Mouse (Mus musculus) right cerebral cortex, postnatal 10 days (tissue): ENCODE measurements at regions not wholly inside any gene's neighbourhood (a gene's known extent, or its start where the extent isn't known, plus 50 kb on each side); places are given as distances from the start of the nearest gene placed in this dataset.

Experiments
- DNase-seq, 2 experiments: peaks; one replicate each; pipeline ENCODE4 v3.0.0; 2021; ENCODE audit warnings: low spot score in 2 of 2

DNA sequence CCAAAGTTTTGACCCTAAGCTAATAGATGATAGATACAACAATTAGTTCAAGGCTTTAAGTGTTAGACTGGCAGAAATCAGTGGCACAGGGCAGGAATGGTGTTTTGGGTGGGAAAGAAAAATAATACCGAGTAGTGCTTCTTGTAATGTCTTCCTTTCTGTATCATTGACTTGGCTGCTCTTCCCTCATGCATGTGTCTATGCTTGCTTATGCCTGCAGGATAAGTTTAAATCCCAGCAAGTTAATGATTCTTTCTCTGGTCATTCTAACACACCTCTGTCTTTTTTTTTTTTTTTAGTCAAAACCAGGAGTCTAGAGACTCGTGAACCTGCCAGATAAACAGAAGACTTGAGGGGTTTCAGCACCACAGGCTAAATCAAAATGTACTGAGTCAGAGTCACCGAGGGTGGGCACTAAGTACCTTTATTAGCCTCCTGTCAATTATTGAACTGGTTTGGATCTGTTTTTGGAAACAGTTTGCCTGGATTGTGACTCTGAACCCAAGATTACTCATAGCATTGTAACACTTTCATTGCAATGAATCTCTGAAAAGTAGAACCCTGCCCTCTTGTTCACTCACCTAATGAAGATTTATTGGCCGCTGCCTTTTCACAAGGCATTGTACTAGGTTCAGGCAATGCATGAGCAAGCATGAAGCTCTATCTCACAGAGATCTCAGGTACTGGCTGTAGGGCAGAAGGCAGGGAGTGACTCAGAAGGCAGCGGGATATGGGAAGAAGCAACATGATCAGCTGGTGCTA is 374.8 kb upstream of the A1bg start:
- no peak for DNase-seq

GRCm38 (mm10) chr15:61294616-61295015 is 371.8 kb upstream of the A1bg start:
- no peak for DNase-seq

- DNase-seq, result no peak
Measured at GRCm38 (mm10) chr15:61294131-61294530, 371.3 kb upstream of the A1bg start.

- no peak for DNase-seq
Measured at GRCm38 (mm10) chr15:61268766-61269165, 346.0 kb upstream of the A1bg start.

DNA sequence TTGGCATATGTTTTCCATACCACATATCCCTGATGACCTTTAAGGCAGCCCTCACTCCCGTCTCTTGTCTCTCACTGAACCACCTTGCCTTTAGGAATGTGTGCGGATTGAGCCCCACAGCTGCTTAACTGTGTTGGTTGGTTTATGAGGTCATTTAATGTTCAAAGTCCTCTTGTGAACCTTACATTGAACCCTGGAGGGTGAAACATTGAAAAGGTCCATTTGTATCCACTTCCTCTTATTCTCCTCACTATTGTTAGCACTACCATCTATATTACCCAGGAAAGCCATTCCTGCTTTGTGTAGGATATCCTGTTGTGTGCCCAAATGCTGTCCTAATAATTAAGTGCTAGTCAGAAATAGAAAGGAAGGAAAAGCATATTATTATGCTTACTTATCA is 336.2 kb upstream of the A1bg start:
- DNase-seq, result no peak

GRCm38 (mm10) chr15:61244511-61244910 is 321.7 kb upstream of the A1bg start:
- no peak for DNase-seq

DNA sequence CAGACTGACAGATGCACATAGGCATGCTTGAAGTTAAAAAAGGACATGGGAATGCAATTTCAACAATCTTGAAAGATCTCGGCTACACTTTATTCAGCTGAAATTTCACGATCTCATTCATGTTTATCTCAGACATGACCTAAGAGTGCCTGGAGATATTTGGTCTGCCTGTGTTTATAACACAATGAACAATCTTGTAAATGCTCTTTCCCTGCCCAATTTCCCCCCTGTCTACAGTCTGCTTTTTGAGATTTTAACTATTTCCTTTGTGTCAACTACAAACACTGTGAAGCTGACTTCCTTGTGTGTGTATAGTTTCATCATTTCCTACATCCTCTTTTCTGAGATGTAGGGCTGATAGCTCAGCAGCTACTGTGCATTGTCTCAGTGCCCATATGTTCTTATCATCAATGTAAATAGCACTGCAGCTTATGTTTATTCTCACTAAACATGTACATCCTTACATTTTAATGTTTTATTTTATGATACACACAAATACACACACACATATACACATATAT is 319.4 kb upstream of the A1bg start:
- no peak for DNase-seq

- DNase-seq, result no peak
Measured at GRCm38 (mm10) chr15:61241741-61242140, 318.9 kb upstream of the A1bg start.

- DNase-seq, result no peak
Measured at GRCm38 (mm10) chr15:61240344-61240743, 317.5 kb upstream of the A1bg start.

DNA sequence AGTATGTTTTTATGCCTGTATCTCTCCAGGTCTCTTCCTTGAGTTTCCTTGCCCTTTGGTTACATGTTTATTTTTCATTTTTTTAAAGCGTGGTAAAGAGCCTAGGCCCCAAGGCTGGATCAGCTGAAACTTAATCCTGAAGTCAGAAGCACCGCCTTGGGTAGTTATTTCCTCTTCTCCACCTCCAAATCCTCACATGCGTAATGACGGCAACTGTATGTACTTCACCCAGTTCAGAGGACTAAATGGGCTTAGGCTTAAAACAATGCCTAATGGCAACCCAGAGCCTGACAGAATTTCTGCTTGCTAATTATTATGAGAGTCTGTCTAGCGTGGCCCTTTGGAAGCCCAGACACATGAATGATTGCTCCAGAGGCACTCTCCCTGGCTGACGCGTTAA is 316.6 kb upstream of the A1bg start:
- no peak for DNase-seq

DNA sequence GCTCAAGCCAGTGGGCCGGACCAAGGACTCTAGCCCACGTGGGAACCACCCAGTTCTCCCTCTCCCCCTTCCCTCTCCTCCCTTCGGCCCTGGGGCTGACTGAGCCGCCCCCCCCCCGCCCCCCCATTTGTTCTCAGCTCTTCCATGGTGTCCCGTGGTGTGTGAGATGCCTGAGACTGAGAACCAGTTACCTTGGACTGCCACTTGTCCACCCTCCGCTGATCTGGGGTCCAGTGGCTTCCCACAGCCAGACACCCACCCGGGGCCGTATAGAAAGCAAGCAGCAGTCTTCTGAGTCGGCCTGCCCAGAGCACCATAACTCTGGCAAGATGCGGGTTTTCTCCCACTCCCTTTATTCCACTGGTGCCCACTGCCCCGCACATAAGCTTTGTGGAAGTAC is 316.2 kb upstream of the A1bg start:
- no peak for DNase-seq

- no peak for DNase-seq
Measured at GRCm38 (mm10) chr15:61229579-61229978, 306.8 kb upstream of the A1bg start.

DNA sequence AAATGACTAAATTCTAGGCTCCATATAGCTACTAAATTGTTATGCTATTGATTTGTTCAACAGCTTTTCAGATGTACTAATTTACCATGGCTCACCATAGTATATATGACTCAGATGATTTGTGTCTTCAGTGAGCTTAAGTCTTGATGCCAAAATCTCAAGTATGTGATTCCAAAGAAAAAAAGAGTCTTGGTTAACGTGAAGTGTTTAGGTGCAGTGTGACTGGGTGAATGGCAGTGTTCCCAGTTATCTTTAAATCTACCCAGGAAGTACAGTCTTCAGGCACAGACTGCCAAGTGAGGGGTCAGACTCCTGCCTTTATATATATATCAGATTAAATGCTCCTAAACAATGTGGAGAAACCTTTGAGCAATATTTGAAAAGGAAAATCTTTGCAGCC is 300.1 kb upstream of the A1bg start:
- no peak for DNase-seq

- no peak for DNase-seq
Measured at GRCm38 (mm10) chr15:61210161-61210560, 287.3 kb upstream of the A1bg start.

DNA sequence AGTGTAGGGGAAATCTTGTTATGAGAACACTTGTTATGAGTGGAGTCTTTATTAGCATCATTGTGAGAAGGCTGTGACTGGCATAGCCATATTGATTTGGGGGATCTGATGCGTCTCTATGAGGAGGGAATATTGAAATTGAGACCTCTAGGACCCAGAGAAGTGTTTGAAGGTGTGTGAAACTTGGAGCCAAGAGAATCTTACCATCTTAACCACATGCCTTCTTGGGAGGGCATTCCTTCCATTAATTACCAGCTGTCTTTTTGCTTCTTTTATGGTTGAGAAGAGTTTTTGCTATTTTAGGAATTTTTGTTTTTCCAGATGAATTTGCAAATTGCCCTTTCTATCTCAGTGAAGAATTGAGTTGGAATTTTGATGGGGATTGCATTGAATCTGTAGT is 267.2 kb upstream of the A1bg start:
- no peak for DNase-seq

DNA sequence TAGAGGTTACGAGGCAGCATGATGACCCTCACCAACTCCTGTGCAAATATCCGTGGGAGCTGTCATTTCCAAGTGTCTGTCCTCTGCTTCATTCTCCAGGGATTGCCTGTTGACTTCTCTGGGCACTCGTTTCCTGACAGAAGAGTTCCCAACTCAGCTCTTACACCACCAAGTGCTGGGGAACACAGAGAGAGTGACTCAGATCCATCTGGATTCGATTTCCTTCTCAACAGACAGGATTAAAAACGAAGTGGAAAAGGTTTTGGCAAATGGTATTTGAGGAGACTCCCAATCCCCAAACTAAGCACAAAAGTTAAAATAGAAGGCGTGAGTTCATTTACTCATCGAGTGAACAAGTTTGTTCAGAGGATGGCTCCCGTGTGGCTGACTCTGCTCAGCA is 266.7 kb upstream of the A1bg start:
- no peak for DNase-seq

DNA sequence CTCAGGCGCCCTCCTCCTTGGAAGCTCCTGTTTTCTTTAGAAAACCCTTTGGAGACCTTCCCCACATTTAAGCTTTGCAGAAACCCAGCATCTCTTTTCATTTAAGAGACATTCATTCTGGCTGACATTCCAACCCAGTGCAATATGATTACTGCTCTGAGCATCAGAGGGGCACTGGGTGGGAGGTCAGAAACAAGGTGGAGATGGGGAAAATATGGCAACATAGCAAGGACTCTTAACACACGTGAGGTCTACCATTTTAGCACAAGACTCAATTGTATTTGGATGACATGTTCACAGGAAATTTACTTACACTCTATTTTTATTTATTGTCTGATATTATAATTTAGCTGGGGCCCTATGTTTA is 261.8 kb upstream of the A1bg start:
- no peak for DNase-seq

DNA sequence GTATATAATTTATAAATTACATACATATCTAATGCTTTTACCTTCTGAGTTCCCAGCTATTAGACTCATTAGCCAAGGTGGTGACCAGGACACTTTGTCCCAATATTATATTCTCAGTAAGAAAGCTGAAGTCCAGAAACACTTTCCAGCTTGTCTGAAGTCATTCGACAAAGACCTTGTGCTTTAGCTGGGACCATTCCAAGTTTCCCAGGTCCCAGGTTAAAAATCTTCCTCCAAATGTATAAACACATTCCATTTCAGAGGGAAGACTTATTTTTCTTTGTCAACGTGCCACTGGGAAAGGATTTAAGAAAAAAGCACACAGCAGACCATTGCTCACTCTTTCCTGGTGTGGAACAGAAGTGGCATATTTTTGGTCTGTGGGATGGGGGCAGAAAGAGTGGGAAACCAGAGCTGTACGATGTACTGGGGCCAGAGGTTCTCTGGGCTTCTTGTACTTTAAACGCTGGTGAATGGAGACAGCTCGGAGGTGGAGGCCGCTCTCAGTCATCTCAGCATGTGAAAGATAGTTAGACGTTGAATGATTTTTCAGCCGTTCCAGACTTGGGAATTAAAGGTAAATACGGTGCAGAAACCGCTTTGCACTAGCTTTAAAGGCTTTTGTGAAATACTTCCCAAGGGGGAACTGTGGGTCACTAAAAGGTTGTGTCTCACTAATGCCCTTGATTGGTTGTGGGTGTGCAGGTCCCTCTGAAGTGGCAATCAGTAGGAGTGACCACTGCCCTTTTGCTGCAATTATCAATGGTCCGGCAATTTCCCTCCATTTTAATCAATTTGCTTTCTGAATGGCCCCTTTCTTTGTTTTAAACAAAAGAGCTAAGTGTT is 261.2 kb upstream of the A1bg start:
- no peak for DNase-seq

DNA sequence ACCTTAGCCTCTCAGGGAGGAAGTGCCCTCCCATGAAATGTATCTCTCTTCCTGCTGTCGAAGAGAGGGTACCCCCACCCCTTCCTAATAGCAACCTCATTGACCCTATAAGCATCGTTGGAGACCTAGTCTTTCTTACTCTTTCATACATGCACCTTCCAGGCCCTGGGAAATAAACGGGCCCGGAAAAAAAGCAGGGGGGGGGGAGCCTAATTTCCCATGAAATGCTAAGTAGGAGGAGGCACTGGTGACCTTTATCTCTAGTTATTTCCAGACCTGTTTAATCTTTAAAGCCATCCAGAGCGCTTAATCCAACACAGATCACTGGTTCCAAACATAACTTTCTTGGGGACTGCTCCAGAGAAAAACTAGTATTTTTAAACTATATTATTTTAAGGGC is 260.5 kb upstream of the A1bg start:
- DNase-seq, result no peak

GRCm38 (mm10) chr15:61168842-61169416 is 246.1 kb upstream of the A1bg start:
- DNase-seq, result no peak

- no peak for DNase-seq
Measured at GRCm38 (mm10) chr15:61165050-61165449, 242.2 kb upstream of the A1bg start.

DNA sequence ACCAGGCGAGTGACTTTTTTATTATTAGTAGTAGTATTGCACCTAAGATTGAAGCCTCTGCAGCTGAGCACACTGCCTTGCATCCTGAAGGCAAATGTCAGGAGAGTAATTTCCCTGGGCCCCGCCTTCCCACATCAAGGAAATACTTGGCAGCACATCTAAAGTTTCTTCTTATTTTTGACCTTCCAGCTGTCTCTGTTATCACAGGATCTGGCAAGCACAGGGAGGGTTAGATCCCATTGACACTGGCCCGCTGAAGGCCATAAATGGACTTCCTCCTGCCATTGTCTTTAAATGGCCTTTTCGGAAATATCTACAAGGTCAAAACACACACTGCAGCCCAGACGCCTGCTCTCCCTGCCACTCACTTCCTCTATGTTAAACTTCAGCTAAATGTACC is 238.6 kb upstream of the A1bg start:
- DNase-seq, result no peak

- DNase-seq, result no peak
Measured at GRCm38 (mm10) chr15:61160666-61161065, 237.9 kb upstream of the A1bg start.
